Mouse (Mus musculus): ENCODE data around the gene Fam234b.

DNA sequence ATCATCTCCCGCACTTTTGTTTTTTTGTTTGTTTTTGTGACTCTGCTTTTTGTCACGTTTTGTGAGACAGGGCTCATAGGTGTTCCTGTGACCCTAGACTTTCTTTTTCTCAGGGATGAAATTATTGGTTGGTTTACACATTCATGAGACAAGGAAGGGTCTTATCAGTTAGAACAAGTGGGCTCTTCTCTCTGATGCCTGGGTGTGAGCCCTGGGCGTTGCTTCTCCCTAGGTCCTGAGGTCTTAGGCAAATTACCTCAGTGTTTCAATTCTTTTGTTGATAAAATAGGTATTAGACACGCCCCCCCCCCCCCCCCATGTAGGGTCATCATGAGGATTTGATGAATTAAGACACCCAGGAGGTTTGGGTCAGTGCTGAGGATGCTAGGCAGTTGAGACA lies 7.1 kb downstream of the Fam234b start:
- no peak for TF ChIP-seq CTCF (IDR thresholded peaks at IDR 0.05; ENCODE audit: low read depth)
- no peak for TF ChIP-seq EP300 (IDR thresholded peaks at IDR 0.05; ENCODE audit: low read depth)

All from liver, postnatal 0 days (tissue).